Mouse (Mus musculus) myocyte (in vitro differentiated cells): ENCODE results near the gene Adamts13.

Experiments
- CEBPB ChIP-seq: IDR thresholded peaks from 2 replicates; pipeline ENCODE4 v1.6.1; 2011; ENCODE audit warnings: mild to moderate bottlenecking, moderate library complexity; ENCODE audit not compliant: poor library complexity, insufficient read depth, severe bottlenecking
- E2F4 ChIP-seq: IDR thresholded peaks from one replicate; pipeline ENCODE4 v1.6.1; 2011; ENCODE audit warnings: mild to moderate bottlenecking, control low read depth, moderate library complexity; ENCODE audit not compliant: insufficient read depth
- MAX ChIP-seq: IDR thresholded peaks from one replicate; pipeline ENCODE4 v1.6.1; 2011; ENCODE audit warnings: low read depth, mild to moderate bottlenecking, control low read depth
- MYOD1 ChIP-seq, 3 experiments: IDR thresholded peaks; one replicate each; pipeline ENCODE4 v1.6.1; 2011; ENCODE audit warnings: control low read depth in 2 of 3, low read depth in 2 of 3, mild to moderate bottlenecking in 2 of 3, moderate library complexity in 1 of 3; ENCODE audit not compliant: insufficient read length in 2 of 3, control insufficient read depth in 1 of 3
- MYOG ChIP-seq, 3 experiments: IDR thresholded peaks; one replicate each; pipeline ENCODE4 v1.6.1; 2011; ENCODE audit warnings: control low read depth in 2 of 3, low read depth in 2 of 3, mild to moderate bottlenecking in 2 of 3; ENCODE audit not compliant: insufficient read length in 2 of 3, control insufficient read depth in 1 of 3, insufficient read depth in 1 of 3
- POLR2A ChIP-seq: IDR thresholded peaks from one replicate; pipeline ENCODE4 v1.6.1; 2011; ENCODE audit warnings: low read depth, mild to moderate bottlenecking, control low read depth, moderate library complexity; ENCODE audit not compliant: insufficient read length
- POLR2AphosphoS2 ChIP-seq: IDR thresholded peaks from one replicate; pipeline ENCODE4 v1.6.1; 2011; ENCODE audit warnings: low read depth, control low read depth; ENCODE audit not compliant: insufficient read length
- REST ChIP-seq: IDR thresholded peaks from one replicate; pipeline ENCODE4 v1.6.1; 2011; ENCODE audit warnings: mild to moderate bottlenecking, control low read depth, moderate library complexity; ENCODE audit not compliant: insufficient read depth, insufficient read length
- SRF ChIP-seq: IDR thresholded peaks from one replicate; pipeline ENCODE4 v1.6.1; 2011; ENCODE audit warnings: low read depth; ENCODE audit not compliant: control insufficient read depth, insufficient read length
- TCF12 ChIP-seq: IDR thresholded peaks from one replicate; pipeline ENCODE4 v1.6.1; 2011; ENCODE audit warnings: mild to moderate bottlenecking, control low read depth; ENCODE audit not compliant: poor library complexity, insufficient read depth, severe bottlenecking
- USF1 ChIP-seq: IDR thresholded peaks from one replicate; pipeline ENCODE4 v1.6.1; 2011; ENCODE audit warnings: low read depth, mild to moderate bottlenecking, control low read depth, moderate library complexity

DNA sequence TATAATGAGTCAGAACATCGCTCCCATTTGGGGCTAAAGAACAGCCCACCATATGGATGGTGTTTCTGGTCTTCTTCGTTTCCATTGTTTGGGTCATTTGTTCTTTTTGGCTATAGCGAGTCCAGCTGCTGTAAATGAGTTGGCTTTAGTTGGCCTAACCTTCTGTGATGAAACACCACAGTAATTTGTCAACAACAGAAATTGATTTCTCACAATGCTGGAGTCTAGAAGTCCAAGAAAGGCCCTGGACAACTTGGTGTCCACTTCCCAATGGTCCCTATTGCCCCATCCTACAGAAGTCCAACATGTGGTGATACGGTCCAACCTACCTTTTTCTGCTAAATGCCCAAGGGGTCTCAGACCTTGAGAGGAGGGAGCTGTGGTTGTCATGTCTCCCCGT lies 11.4 kb downstream of the Adamts13 start:
- TF ChIP-seq MAX (no peak), REST (no peak), POLR2A (no peak), E2F4 (no peak), POLR2AphosphoS2 (no peak), MYOD1 (IDR thresholded peaks at IDR 0.05; ENCODE audit: control insufficient read depth in 1 of 3, insufficient read length in 2 of 3, low read depth in 2 of 3) (no peak), TCF12 (no peak), USF1 (no peak), CEBPB (no peak), MYOG (IDR thresholded peaks at IDR 0.05; ENCODE audit: control insufficient read depth in 1 of 3, insufficient read depth in 1 of 3, insufficient read length in 2 of 3, low read depth in 2 of 3) (no peak), SRF (no peak)
